Mouse (Mus musculus) fat pad, adult 2 months (tissue): ENCODE results near the gene Atp5j.

ENCODE experiments used
- DNase-seq: peaks from one replicate; pipeline ENCODE4 v3.0.0-alpha.2; 2011; ENCODE audit warnings: low read depth, low spot score; ENCODE audit errors: extremely low read depth

Atp5j gene

GRCm38 (mm10) chr16:84810254-84810653, 25.2 kb downstream of the Atp5j start:
- no peak for DNase-seq

- no peak for DNase-seq
Observed at GRCm38 (mm10) chr16:84807874-84808273, 27.6 kb downstream of the Atp5j start.

DNA sequence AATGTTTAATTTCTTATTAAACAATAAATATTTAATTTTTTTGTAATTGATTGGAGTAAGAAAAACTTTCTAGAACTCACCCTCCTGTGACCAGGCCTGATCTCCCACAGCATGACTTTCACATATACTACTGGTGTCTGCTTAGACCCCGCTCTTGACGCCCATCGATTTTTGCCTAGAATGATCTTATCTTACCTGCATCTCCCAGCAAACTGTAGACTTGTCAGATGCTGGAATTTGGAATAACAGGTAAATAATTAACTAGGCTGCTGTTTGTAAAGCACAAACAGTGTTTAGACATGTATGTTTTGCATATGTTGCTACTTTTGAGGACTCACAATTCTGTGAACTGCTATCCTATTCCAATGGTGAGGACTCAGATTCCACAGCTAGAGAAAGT, 29.2 kb downstream of the Atp5j start:
- DNase-seq = no peak

- no peak for DNase-seq
Observed at GRCm38 (mm10) chr16:84804866-84805265, 30.6 kb downstream of the Atp5j start.

- no peak for DNase-seq
Observed at GRCm38 (mm10) chr16:84802217-84802616, 33.2 kb downstream of the Atp5j start.

DNA sequence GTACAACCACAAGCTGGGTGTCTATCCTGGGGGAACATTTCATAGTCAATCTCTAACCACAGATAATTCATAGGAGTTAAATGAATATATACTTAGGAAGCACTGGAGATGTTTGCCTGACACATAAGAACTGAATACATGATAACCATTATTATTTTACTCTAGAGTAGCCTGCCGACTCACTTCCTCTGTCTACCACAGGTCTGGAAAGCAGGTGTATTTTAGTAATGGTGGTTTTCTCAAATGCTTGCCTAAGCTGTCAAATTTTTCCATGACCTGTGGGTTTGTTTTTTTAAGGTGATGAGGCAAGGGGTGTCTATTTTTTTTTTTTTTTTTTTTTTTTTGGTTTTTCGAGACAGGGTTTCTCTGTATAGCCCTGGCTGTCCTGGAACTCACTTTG, 35.4 kb downstream of the Atp5j start:
- no peak for DNase-seq

DNA sequence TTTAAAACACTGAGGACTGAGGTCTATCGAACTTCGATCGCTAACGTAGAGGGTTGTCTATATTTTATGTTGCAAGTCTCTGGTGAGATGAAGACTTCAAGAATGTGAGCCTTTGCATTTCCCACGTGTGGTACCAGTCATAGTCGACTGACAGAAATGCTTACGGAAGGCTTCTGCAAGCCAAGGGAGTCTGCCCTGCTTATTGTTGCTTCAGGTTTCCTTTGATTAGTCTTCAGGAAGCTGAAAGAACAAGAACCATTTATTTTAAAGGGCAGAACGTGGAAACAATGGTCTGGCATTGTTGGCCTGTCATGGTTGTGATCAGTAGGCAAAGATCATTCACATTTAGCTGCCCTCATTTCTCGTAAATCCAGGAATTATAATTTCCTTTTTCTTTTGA, 38.7 kb downstream of the Atp5j start:
- no peak for DNase-seq

DNA sequence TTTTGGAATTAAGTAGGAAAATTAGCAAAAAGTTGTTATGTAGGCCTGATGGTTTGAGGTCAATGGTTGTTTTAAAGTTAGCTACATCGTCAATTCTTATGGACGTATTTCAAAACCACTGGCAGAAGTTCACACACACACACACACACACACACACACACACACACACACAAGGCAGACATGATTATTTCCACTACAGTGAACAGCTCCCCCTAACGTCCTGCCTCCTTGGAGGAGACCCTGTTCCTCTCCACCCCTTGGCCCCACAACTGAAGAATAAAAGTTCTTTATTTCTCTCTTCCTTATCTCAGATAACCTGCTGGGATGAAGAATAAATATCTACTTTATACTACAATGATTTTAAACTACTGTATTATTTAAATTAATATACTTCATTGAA, 40.1 kb downstream of the Atp5j start:
- no peak for DNase-seq

GRCm38 (mm10) chr16:84793401-84793800, 42.0 kb downstream of the Atp5j start:
- no peak for DNase-seq

DNA sequence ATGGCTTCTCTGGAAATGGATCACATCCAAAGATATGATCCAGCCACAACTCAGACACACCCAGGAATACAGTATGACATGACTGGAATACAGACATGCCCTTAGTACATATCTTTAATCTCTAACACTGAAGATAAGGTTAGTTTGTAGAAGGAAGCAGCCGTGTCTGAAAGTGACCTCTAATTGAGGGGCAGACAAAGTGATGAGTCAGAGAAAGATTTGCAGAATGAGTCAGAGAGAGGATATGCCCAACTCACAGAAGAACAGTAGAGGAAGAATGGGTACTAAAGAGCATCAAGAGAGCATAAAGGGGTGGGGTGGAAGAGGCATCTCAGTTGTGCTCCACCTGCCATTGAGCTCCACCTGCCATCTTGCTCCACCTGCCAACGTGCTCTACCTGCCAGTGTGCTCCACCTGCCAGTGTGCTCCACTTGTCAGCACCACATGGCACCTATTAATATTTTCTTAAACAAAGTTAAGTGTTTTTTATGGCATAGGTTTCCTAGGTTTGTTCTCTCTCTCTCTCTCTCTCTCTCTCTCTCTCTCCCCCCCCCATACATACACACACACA, 44.7 kb downstream of the Atp5j start:
- no peak for DNase-seq

- DNase-seq = no peak
Observed at GRCm38 (mm10) chr16:84784966-84785365, 50.5 kb downstream of the Atp5j start.

- no peak for DNase-seq
Observed at GRCm38 (mm10) chr16:84783279-84783678, 52.1 kb downstream of the Atp5j start.

GRCm38 (mm10) chr16:84779718-84780117, 55.7 kb downstream of the Atp5j start:
- no peak for DNase-seq

DNA sequence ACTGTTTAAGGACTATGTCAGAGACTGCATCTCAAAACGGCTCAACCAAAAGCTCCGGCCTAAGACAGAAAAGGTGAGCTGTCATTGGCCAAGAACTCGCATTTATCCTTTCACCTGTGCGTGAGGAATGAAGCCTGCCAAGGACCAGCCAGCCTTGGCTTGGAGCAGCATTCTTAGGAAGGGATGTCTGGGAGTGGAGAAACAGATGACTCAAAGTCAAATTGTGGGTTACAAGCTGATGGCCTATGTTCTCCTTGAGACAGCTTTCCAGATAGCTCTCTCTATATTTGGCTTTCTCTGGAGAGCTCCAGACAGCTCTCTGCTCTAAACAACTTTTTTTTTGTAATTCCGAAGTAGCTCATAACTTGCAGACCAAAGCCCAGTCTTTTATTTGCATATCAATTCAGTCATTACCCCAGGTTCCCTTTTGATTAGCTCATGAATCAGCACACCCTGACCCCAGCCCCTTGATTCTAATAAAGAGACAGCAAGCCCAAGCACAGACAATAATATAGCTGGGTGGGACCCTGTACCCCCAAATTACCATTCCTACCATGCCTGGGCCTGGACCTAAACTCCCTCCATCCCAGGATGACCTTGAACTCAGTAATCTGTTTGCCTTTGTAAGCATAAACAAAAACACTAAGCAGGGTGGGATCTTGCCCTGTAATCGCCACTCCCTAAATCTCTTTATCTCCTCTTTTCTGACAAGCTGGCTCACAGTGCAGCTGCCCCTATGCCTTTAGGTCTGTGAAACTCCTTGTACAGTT, 56.4 kb downstream of the Atp5j start:
- no peak for DNase-seq

DNA sequence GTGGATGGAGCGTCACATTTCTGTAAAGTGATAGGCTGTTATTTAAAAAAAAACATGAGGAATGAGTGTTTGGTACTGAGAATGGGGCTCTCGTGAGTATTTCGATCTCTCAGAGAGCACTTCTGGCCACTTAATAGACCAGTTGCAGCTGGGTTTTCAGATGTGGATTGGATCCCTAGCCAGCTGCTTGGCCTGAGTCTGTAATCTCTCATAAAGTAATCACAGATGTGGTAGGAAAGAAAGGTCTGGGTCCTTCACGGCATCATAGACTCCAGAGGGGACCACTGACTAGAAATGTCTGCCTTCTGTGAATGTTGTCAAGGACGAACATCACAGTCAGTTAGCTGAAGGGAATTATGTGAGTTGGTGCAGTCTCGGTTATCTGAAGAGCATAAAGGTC, 57.0 kb downstream of the Atp5j start:
- no peak for DNase-seq
